Mouse (Mus musculus) myocyte (in vitro differentiated cells): ENCODE measurements around the gene Inpp4b. TPM values are rescaled to one million over a fixed set of nuclear protein-coding genes. Genes with fewer than 3 reads are reported as not detected.
"Not testable (repeated sequence)": the region's sequence is repeated elsewhere in the genome, so short reads cannot be mapped to it uniquely, and the experiment has no call there.

ENCODE experiments used
- H3K27me3 ChIP-seq: one replicate; pipeline ENCODE4 v1.6.1; 2011; ENCODE audit not compliant: control insufficient read depth, insufficient read depth, insufficient read length
- H3K36me3 ChIP-seq: one replicate; pipeline ENCODE4 v1.6.1; 2011; ENCODE audit not compliant: control insufficient read depth, insufficient read depth
- H3K4me2 ChIP-seq: one replicate; pipeline ENCODE4 v1.6.1; 2011; ENCODE audit warnings: low read depth, control low read depth
- H3K4me3 ChIP-seq: one replicate; pipeline ENCODE4 v1.5.1; 2011; ENCODE audit warnings: mild to moderate bottlenecking, control low read depth, moderate library complexity
- H3K79me2 ChIP-seq: one replicate; pipeline ENCODE4 v1.6.1; 2011; ENCODE audit not compliant: control insufficient read depth, insufficient read depth
- H3ac ChIP-seq: one replicate; pipeline ENCODE4 v1.6.1; 2011; ENCODE audit not compliant: control insufficient read depth, insufficient read length
- CEBPB ChIP-seq: IDR thresholded peaks from 2 replicates; pipeline ENCODE4 v1.6.1; 2011; ENCODE audit warnings: mild to moderate bottlenecking, moderate library complexity; ENCODE audit not compliant: poor library complexity, insufficient read depth, severe bottlenecking
- E2F4 ChIP-seq: IDR thresholded peaks from one replicate; pipeline ENCODE4 v1.6.1; 2011; ENCODE audit warnings: mild to moderate bottlenecking, control low read depth, moderate library complexity; ENCODE audit not compliant: insufficient read depth
- MAX ChIP-seq: IDR thresholded peaks from one replicate; pipeline ENCODE4 v1.6.1; 2011; ENCODE audit warnings: low read depth, mild to moderate bottlenecking, control low read depth
- MYOD1 ChIP-seq, 3 experiments: IDR thresholded peaks; one replicate each; pipeline ENCODE4 v1.6.1; 2011; ENCODE audit warnings: control low read depth in 2 of 3, low read depth in 2 of 3, mild to moderate bottlenecking in 2 of 3, moderate library complexity in 1 of 3; ENCODE audit not compliant: insufficient read length in 2 of 3, control insufficient read depth in 1 of 3
- MYOG ChIP-seq, 3 experiments: IDR thresholded peaks; one replicate each; pipeline ENCODE4 v1.6.1; 2011; ENCODE audit warnings: control low read depth in 2 of 3, low read depth in 2 of 3, mild to moderate bottlenecking in 2 of 3; ENCODE audit not compliant: insufficient read length in 2 of 3, control insufficient read depth in 1 of 3, insufficient read depth in 1 of 3
- POLR2A ChIP-seq: IDR thresholded peaks from one replicate; pipeline ENCODE4 v1.6.1; 2011; ENCODE audit warnings: low read depth, mild to moderate bottlenecking, control low read depth, moderate library complexity; ENCODE audit not compliant: insufficient read length
- POLR2AphosphoS2 ChIP-seq: IDR thresholded peaks from one replicate; pipeline ENCODE4 v1.6.1; 2011; ENCODE audit warnings: low read depth, control low read depth; ENCODE audit not compliant: insufficient read length
- REST ChIP-seq: IDR thresholded peaks from one replicate; pipeline ENCODE4 v1.6.1; 2011; ENCODE audit warnings: mild to moderate bottlenecking, control low read depth, moderate library complexity; ENCODE audit not compliant: insufficient read depth, insufficient read length
- SRF ChIP-seq: IDR thresholded peaks from one replicate; pipeline ENCODE4 v1.6.1; 2011; ENCODE audit warnings: low read depth; ENCODE audit not compliant: control insufficient read depth, insufficient read length
- TCF12 ChIP-seq: IDR thresholded peaks from one replicate; pipeline ENCODE4 v1.6.1; 2011; ENCODE audit warnings: mild to moderate bottlenecking, control low read depth; ENCODE audit not compliant: poor library complexity, insufficient read depth, severe bottlenecking
- TCF3 ChIP-seq: IDR thresholded peaks from one replicate; pipeline ENCODE4 v1.6.1; 2011; ENCODE audit warnings: low read depth, control low read depth; ENCODE audit not compliant: insufficient read length
- USF1 ChIP-seq: IDR thresholded peaks from one replicate; pipeline ENCODE4 v1.6.1; 2011; ENCODE audit warnings: low read depth, mild to moderate bottlenecking, control low read depth, moderate library complexity
- polyA plus RNA-seq: library from polyadenylated mRNA; unstranded; fragments of >200 nt; fragmentation: generic; extraction: Trizol; gene quantifications from one replicate; pipeline ENCODE4 v1.2.1, GENCODE M21; 2012; ENCODE audit warnings: missing spikeins

Inpp4b gene
- polyA plus RNA-seq, 1 experiment = 5.6 TPM

DNA sequence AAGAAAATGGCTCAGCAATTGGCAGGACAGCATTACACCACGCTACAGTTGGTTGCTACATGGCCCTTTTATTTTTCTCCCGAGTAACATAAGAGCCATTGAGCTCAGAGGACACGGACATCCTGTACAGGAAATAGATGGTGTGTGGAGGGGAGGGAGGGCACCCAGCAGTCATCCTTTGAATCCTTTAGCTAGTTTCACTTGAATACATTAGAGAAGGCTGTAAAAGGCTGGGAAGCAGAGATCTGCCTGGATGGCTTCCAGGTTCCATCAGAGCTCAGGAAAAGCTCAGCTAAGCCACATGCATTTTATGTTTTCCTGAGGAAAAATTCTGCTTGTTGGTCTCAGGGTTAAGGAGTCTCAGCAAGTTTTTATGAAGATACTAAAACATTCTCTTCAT is 685.0 kb downstream of the Inpp4b start:
- Histone ChIP-seq H3K4me3 (no peak overlapping the region), H3K4me2 (no peak overlapping the region), H3K79me2 (no peaks in the 10 kb centered on the region), H3K36me3 (no peaks in the 10 kb centered on the region), H3ac (no peak overlapping the region), H3K27me3 (no peaks in the 10 kb centered on the region)
- no peak for TF ChIP-seq SRF
- no peak for TF ChIP-seq USF1
- no peak for TF ChIP-seq E2F4
- TF ChIP-seq POLR2AphosphoS2 = no peak
- TF ChIP-seq REST = no peak
- no peak for TF ChIP-seq MYOG (IDR thresholded peaks at IDR 0.05; ENCODE audit: control insufficient read depth in 1 of 3, insufficient read depth in 1 of 3, insufficient read length in 2 of 3, low read depth in 2 of 3)
- no peak for TF ChIP-seq POLR2A
- no peak for TF ChIP-seq MAX
- no peak for TF ChIP-seq TCF12
- TF ChIP-seq TCF3 = no peak
- TF ChIP-seq MYOD1 (IDR thresholded peaks at IDR 0.05; ENCODE audit: control insufficient read depth in 1 of 3, insufficient read length in 2 of 3, low read depth in 2 of 3) = no peak
- no peak for TF ChIP-seq CEBPB

DNA sequence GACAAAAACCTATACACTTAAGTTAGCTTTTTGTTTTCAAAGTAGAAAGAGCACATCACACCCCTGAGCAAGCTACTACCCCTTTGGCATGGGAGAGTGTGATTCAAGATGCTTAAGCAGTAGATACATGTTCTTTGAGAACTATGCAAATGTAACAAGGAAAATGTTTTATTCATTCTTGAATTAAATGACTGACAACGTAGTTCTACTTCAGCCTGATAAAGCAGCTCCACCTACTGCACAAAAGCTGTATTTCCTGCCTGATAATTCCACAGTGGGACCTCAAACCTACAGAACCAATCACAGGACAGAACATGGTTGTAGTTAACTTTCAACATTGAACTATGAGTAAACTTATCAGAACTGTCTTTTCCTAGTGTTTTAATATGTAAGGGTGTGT is 686.5 kb downstream of the Inpp4b start:
- Histone ChIP-seq H3K27me3 (no peaks in the 10 kb centered on the region), H3K4me3 (no peak overlapping the region)
- TF ChIP-seq E2F4 (no peak), MYOD1 (IDR thresholded peaks at IDR 0.05; ENCODE audit: control insufficient read depth in 1 of 3, insufficient read length in 2 of 3, low read depth in 2 of 3) (no peak), CEBPB (no peak), TCF12 (no peak), POLR2A (no peak), REST (no peak), TCF3 (no peak), MAX (no peak), MYOG (IDR thresholded peaks at IDR 0.05; ENCODE audit: control insufficient read depth in 1 of 3, insufficient read depth in 1 of 3, insufficient read length in 2 of 3, low read depth in 2 of 3) (no peak), SRF (no peak), POLR2AphosphoS2 (no peak), USF1 (no peak)

DNA sequence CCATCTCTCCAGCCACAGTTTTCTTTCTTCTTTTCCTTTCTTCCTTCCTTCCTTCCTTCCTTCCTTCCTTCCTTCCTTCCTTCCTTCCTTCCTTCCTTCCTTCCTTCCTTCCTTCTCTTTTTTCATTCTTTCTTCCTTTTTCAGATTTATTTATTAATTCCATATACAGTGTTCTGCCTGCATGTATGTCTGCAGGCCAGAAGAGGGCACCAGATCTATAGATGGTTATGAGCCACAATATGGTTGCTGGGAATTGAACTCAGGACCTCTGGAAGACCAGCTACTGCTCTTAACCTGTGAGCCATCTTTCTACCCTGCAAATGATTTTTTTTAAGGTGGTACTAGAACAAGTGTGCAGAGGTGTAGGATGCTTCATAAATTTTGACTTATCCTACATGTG is 689.7 kb downstream of the Inpp4b start:
- not testable (repeated sequence) for H3K36me3 ChIP-seq, H3K79me2 ChIP-seq, H3K27me3 ChIP-seq, H3K4me3 ChIP-seq, H3K4me2 ChIP-seq, H3ac ChIP-seq

More for the DNA sequence above, 686.5 kb downstream of the Inpp4b start:
- Histone ChIP-seq H3K4me2 (no peak overlapping the region), H3K79me2 (no peaks in the 10 kb centered on the region), H3ac (no peak overlapping the region), H3K36me3 (no peaks in the 10 kb centered on the region)

DNA sequence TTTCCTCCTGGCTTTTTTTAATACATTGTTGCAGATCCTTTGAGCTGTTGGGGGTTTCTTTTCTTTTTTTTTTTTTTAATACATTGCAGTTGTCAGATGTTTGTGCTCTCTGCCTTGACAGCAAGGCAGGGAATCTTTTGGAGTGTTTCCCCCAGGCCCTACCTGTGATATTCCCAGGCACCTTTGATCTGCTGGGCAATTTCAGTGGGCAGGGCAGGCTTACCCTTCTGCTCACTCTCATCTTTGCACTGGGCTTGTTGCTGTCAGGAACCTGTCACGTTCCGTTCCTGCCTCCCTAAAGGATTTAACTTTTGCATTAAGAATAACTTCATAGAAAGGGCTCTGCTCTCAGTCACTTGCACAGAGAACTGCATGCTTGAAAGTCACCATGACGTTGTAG is 711.7 kb downstream of the Inpp4b start:
- Histone ChIP-seq H3ac (no peak overlapping the region), H3K4me3 (no peak overlapping the region), H3K27me3 (no peaks in the 10 kb centered on the region), H3K79me2 (no peaks in the 10 kb centered on the region), H3K4me2 (no peak overlapping the region), H3K36me3 (no peaks in the 10 kb centered on the region)
- no peak for TF ChIP-seq REST
- no peak for TF ChIP-seq TCF12
- no peak for TF ChIP-seq E2F4
- TF ChIP-seq POLR2A = no peak
- TF ChIP-seq MYOD1 (IDR thresholded peaks at IDR 0.05; ENCODE audit: control insufficient read depth in 1 of 3, insufficient read length in 2 of 3, low read depth in 2 of 3) = no peak
- no peak for TF ChIP-seq CEBPB
- TF ChIP-seq MYOG (IDR thresholded peaks at IDR 0.05; ENCODE audit: control insufficient read depth in 1 of 3, insufficient read depth in 1 of 3, insufficient read length in 2 of 3, low read depth in 2 of 3) = no peak
- TF ChIP-seq SRF = no peak
- no peak for TF ChIP-seq MAX
- TF ChIP-seq USF1 = no peak
- no peak for TF ChIP-seq POLR2AphosphoS2

DNA sequence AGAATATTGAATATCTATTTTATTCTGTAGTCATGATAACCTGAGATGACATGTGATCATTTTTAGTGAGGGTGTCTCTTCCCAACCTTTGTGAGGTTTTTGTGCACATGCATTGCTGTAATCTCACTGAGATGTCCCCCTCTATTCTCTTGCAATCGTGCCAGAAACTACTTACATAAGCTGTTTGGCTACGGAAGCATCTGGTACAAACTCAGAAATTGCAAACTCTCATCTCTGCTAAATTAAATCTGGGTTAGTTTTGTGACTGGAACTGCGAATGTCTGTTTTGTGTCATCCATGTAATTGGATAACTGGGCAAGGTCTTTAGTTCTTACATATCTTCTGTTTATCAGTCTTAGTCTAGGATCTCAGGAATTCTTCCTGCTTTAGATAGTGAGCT is 725.3 kb downstream of the Inpp4b start:
- H3K79me2 ChIP-seq = no peaks in the 10 kb centered on the region
- no peak for TF ChIP-seq SRF
- no peak for TF ChIP-seq MYOG (IDR thresholded peaks at IDR 0.05; ENCODE audit: control insufficient read depth in 1 of 3, insufficient read depth in 1 of 3, insufficient read length in 2 of 3, low read depth in 2 of 3)
- TF ChIP-seq POLR2A = no peak
- TF ChIP-seq MYOD1 (IDR thresholded peaks at IDR 0.05; ENCODE audit: control insufficient read depth in 1 of 3, insufficient read length in 2 of 3, low read depth in 2 of 3) = no peak
- TF ChIP-seq E2F4 = no peak
- TF ChIP-seq CEBPB = no peak
- no peak for TF ChIP-seq REST
- TF ChIP-seq TCF3 = no peak
- no peak for TF ChIP-seq TCF12
- no peak for TF ChIP-seq MAX
- no peak for TF ChIP-seq USF1
- no peak for TF ChIP-seq POLR2AphosphoS2
- no peaks in the 10 kb centered on the region for H3K27me3 ChIP-seq
- no peak overlapping the region for H3K4me3 ChIP-seq
- no peaks in the 10 kb centered on the region for H3K36me3 ChIP-seq
- no peak overlapping the region for H3ac ChIP-seq
- H3K4me2 ChIP-seq = no peak overlapping the region
